Mouse (Mus musculus) forebrain, embryonic 11.5 days (tissue): ENCODE data around the gene Myh9. TPM values are rescaled to one million over a fixed set of nuclear protein-coding genes. Genes with fewer than 3 reads are reported as not detected.

Experiments
- ATAC-seq: fragments of 200-750 bp; cut with Nextera tagmentation; replicated peaks from 2 replicates; pipeline ENCODE4 v1.8.0; 2017; ENCODE audit warnings: moderate TSS enrichment; ENCODE audit not compliant: low FRiP score
- DNase-seq: peaks from one replicate; pipeline ENCODE4 v3.0.0-alpha.2; 2017; ENCODE audit warnings: low spot score
- H3K27ac ChIP-seq: fragments of 300-500 bp; sonication (generic); 2 replicates; pipeline ENCODE4 v1.5.1; 2014; ENCODE audit warnings: low read depth, low read length
- H3K27me3 ChIP-seq: fragments of 300-500 bp; sonication (generic); 2 replicates; pipeline ENCODE4 v1.6.1; 2014; ENCODE audit warnings: mild to moderate bottlenecking, low read length, mixed read lengths; ENCODE audit not compliant: control insufficient read depth, insufficient read depth
- H3K36me3 ChIP-seq: fragments of 300-500 bp; sonication (generic); 2 replicates; pipeline ENCODE4 v1.6.1; 2014; ENCODE audit warnings: mild to moderate bottlenecking, low read length, moderate library complexity, mixed read lengths; ENCODE audit not compliant: control insufficient read depth, insufficient read depth
- H3K4me1 ChIP-seq: fragments of 300-500 bp; sonication (generic); replicated peaks from 2 replicates; pipeline ENCODE4 v1.6.1; 2014; ENCODE audit warnings: low read length, mixed read lengths; ENCODE audit not compliant: control insufficient read depth, insufficient read depth
- H3K4me2 ChIP-seq: fragments of 300-500 bp; sonication (generic); 2 replicates; pipeline ENCODE4 v1.6.1; 2014; ENCODE audit warnings: low read depth, mild to moderate bottlenecking, low read length, moderate library complexity, mixed read lengths; ENCODE audit not compliant: severe bottlenecking
- H3K4me3 ChIP-seq: fragments of 300-500 bp; sonication (generic); 2 replicates; pipeline ENCODE4 v1.5.1; 2014; ENCODE audit warnings: low read depth, low read length
- H3K9ac ChIP-seq: fragments of 300-500 bp; sonication (generic); 2 replicates; pipeline ENCODE4 v1.6.1; 2014; ENCODE audit warnings: low read length
- H3K9me3 ChIP-seq: fragments of 300-500 bp; sonication (generic); 2 replicates; pipeline ENCODE4 v1.6.1; 2016; ENCODE audit warnings: low read length, mixed read lengths; ENCODE audit not compliant: control insufficient read depth
- WGBS: fragments of 180-500 bp; shearing (Covaris S2); extraction: QIAGEN DNeasy Blood & Tissue Kit; methylation state at CpG from one replicate; pipeline ENCODE4 v1.1.7; 2014; 5-methylcytosine and 5-hydroxymethylcytosine counted together
- polyA plus RNA-seq: library from polyadenylated mRNA; unstranded; fragments of >200 nt; fragmentation: Nextera tagmentation; extraction: Ambion mirVana; gene quantifications from 2 replicates; pipeline ENCODE4 v1.2.1, GENCODE M21; 2014

Myh9 gene
- 32.0 and 37.4 TPM in 2 replicates for polyA plus RNA-seq

GRCm38 (mm10) chr15:77842047-77842843 is at the start of gene Myh9:
TSS of gene Myh9 (minus strand) at chr15:77842175.
- Histone ChIP-seq H3K4me1 (peaks cover 14% of the 10 kb centered on the region; the same call in 1 of the 2 replicates), H3K27ac (peak within 1 kb of the TSS; percentile 71), H3K9ac (peak within 1 kb of the TSS; percentile 77), H3K4me3 (peak within 1 kb of the TSS; percentile 86), H3K4me2 (peak within 1 kb of the TSS; percentile 90), H3K27me3 (no peaks in the 10 kb centered on the region), H3K9me3 (no peaks in the 10 kb centered on the region), H3K36me3 (no peaks in the 10 kb centered on the region)
- peak; percentile 99 for DNase-seq
- under 1% methylated on average over 45 of the region's 46 CpGs for WGBS
- peak; percentile 96 for ATAC-seq

- H3K9ac ChIP-seq: no peak overlapping the region
- no peaks in the 10 kb centered on the region for H3K4me1 ChIP-seq
- no peaks in the 10 kb centered on the region for H3K36me3 ChIP-seq
- H3K9me3 ChIP-seq: no peaks in the 10 kb centered on the region
- no peak overlapping the region for H3K4me2 ChIP-seq
- WGBS: 88% methylated on average over 8 of the region's 8 CpGs
- no peak overlapping the region for H3K4me3 ChIP-seq
- ATAC-seq: no peak
- DNase-seq: no peak
- no peaks in the 10 kb centered on the region for H3K27me3 ChIP-seq
- H3K27ac ChIP-seq: no peak overlapping the region
These were observed 49.8 kb upstream of the Myh9 start for GRCm38 (mm10) chr15:77891766-77892165.

- Histone ChIP-seq H3K27me3 (no peaks in the 10 kb centered on the region), H3K4me2 (no peak overlapping the region), H3K4me3 (no peak overlapping the region), H3K4me1 (no peaks in the 10 kb centered on the region), H3K27ac (no peak overlapping the region), H3K9me3 (no peaks in the 10 kb centered on the region), H3K9ac (no peak overlapping the region), H3K36me3 (no peaks in the 10 kb centered on the region)
- DNase-seq: no peak
- 53% methylated on average over 4 of the region's 4 CpGs for WGBS
- no peak for ATAC-seq
These were observed 47.9 kb upstream of the Myh9 start for GRCm38 (mm10) chr15:77889761-77890422.

GRCm38 (mm10) chr15:77888286-77888685 is 46.3 kb upstream of the Myh9 start:
- H3K27ac ChIP-seq: no peak overlapping the region
- H3K4me3 ChIP-seq: no peak overlapping the region
- DNase-seq: no peak
- no peaks in the 10 kb centered on the region for H3K27me3 ChIP-seq
- no peaks in the 10 kb centered on the region for H3K9me3 ChIP-seq
- H3K4me1 ChIP-seq: no peaks in the 10 kb centered on the region; the same call in 1 of the 2 replicates
- WGBS: 58% methylated on average over 7 of the region's 7 CpGs
- ATAC-seq: no peak
- no peak overlapping the region for H3K9ac ChIP-seq
- H3K4me2 ChIP-seq: no peak overlapping the region
- H3K36me3 ChIP-seq: no peaks in the 10 kb centered on the region

- H3K9me3 ChIP-seq: no peaks in the 10 kb centered on the region
- H3K4me2 ChIP-seq: no peak overlapping the region
- H3K27me3 ChIP-seq: no peaks in the 10 kb centered on the region
- H3K4me1 ChIP-seq: no peaks in the 10 kb centered on the region; the same call in 1 of the 2 replicates
- 68% methylated on average over 1 of the region's 1 CpGs for WGBS
- no peaks in the 10 kb centered on the region for H3K36me3 ChIP-seq
- no peak overlapping the region for H3K9ac ChIP-seq
- ATAC-seq (no peak), DNase-seq (no peak)
- H3K27ac ChIP-seq: no peak overlapping the region
- H3K4me3 ChIP-seq: no peak overlapping the region
These were observed 45.1 kb upstream of the Myh9 start for GRCm38 (mm10) chr15:77887093-77887488.

GRCm38 (mm10) chr15:77886369-77887092 is 44.6 kb upstream of the Myh9 start:
- H3K4me1 ChIP-seq: no peaks in the 10 kb centered on the region; the same call in 1 of the 2 replicates
- DNase-seq (no peak), ATAC-seq (no peak)
- no peaks in the 10 kb centered on the region for H3K9me3 ChIP-seq
- H3K36me3 ChIP-seq: no peaks in the 10 kb centered on the region
- no peaks in the 10 kb centered on the region for H3K27me3 ChIP-seq
- 92% methylated on average over 4 of the region's 5 CpGs for WGBS
- H3K4me2 ChIP-seq: no peak overlapping the region
- no peak overlapping the region for H3K4me3 ChIP-seq
- no peak overlapping the region for H3K27ac ChIP-seq
- H3K9ac ChIP-seq: no peak overlapping the region

GRCm38 (mm10) chr15:77885945-77886344 is 44.0 kb upstream of the Myh9 start:
- WGBS: 89% methylated on average over 4 of the region's 4 CpGs
- Histone ChIP-seq H3K4me2 (no peak overlapping the region), H3K27ac (no peak overlapping the region), H3K9me3 (no peaks in the 10 kb centered on the region), H3K9ac (no peak overlapping the region), H3K4me1 (no peaks in the 10 kb centered on the region; the same call in 1 of the 2 replicates), H3K4me3 (no peak overlapping the region), H3K27me3 (no peaks in the 10 kb centered on the region), H3K36me3 (no peaks in the 10 kb centered on the region)
- ATAC-seq: no peak
- DNase-seq: no peak

GRCm38 (mm10) chr15:77885159-77885558 is 43.2 kb upstream of the Myh9 start:
- Histone ChIP-seq H3K9me3 (no peaks in the 10 kb centered on the region), H3K27ac (no peak overlapping the region), H3K36me3 (no peaks in the 10 kb centered on the region), H3K4me1 (no peaks in the 10 kb centered on the region; the same call in 1 of the 2 replicates), H3K9ac (no peak overlapping the region), H3K4me3 (no peak overlapping the region), H3K4me2 (no peak overlapping the region), H3K27me3 (no peaks in the 10 kb centered on the region)
- WGBS: 82% methylated on average over 6 of the region's 6 CpGs
- ATAC-seq: no peak
- DNase-seq: no peak
